Mouse (Mus musculus) spleen, adult 2 months (tissue): ENCODE measurements around the gene Rgs16.

Source experiments
- CTCF ChIP-seq: fragments of 200-500 bp; IDR thresholded peaks from 2 replicates; pipeline ENCODE4 v1.5.1; 2011; ENCODE audit warnings: mild to moderate bottlenecking, inconsistent platforms; ENCODE audit not compliant: insufficient read depth, insufficient read length, insufficient replicate concordance; ENCODE audit errors: extremely low read depth
- POLR2A ChIP-seq: fragments of 200-500 bp; IDR thresholded peaks from 2 replicates; pipeline ENCODE4 v1.6.1; 2011; ENCODE audit warnings: low read depth, low read length, inconsistent platforms

- TF ChIP-seq CTCF (no peak), POLR2A (no peak)
Observed at GRCm38 (mm10) chr1:153736096-153736495, 4.1 kb upstream of the Rgs16 start.
